Mouse (Mus musculus) mesoderm, embryonic 11.5 days (tissue): Measurements from ENCODE around the gene Megf8.

Experiments
- DNase-seq: peaks from one replicate; pipeline ENCODE4 v3.0.0-alpha.2; 2012; ENCODE audit warnings: low read depth, low spot score

Gene Megf8

DNA sequence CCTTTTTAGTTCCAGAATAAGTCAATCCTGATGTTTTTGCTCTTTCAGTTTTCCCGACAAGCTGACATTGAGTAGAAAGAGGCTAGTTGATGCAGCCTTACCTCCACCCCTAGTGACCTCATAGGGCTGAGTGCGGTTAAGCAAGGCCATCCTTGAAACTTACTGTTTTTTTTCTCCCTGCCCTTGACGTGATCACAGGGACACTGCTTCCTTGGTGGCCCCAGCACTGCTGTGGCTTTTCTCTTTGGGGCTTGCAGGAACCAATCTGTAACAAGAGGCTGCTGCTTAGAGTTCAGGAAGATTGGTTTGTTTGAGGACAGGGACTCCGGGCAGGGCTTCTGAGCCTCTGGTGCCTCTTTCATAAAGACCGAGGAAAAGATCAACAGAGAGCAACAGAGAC, 85.0 kb downstream of the Megf8 start:
- no peak for DNase-seq

DNA sequence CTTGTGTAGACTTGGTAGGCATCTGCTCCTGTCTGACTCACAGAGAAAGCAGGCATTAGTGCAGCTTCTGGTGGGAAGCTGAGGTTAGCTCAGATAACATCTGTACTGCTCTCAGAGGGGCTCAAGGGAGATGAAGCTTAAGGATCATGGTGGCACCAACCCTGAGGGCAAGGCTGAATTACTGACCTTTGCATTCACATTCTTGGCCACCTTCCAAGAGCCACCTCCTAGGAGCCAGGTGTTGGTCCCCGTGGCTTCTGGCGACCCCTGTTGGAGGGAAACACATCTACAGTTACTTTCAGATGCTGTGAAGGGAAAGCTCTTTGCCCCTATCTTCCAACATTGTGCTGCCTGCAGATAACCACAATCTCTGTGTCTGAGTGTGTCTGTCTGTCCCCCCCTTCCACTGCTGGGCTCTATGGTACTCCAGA, 85.7 kb downstream of the Megf8 start:
- DNase-seq = peak; percentile 56

DNA sequence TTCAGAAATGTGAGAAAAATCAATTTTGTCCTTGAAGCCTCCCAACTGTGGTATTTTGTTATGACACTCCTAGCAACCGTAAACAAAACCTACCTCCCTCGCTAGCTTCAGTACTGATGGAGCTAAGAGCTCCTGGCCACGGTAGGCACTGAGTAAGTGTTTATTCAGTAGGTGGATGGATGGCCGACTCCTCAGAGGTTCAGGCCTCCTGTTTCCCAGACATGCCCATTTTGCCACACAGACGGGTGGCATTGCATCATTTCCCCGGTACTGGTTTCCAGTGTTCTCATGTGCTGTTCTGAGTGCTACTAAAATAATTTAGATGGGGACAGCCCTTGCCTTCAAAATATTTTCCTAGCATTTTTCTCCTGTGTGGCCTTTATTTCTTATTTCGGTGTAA, 89.5 kb downstream of the Megf8 start:
- DNase-seq = no peak

DNA sequence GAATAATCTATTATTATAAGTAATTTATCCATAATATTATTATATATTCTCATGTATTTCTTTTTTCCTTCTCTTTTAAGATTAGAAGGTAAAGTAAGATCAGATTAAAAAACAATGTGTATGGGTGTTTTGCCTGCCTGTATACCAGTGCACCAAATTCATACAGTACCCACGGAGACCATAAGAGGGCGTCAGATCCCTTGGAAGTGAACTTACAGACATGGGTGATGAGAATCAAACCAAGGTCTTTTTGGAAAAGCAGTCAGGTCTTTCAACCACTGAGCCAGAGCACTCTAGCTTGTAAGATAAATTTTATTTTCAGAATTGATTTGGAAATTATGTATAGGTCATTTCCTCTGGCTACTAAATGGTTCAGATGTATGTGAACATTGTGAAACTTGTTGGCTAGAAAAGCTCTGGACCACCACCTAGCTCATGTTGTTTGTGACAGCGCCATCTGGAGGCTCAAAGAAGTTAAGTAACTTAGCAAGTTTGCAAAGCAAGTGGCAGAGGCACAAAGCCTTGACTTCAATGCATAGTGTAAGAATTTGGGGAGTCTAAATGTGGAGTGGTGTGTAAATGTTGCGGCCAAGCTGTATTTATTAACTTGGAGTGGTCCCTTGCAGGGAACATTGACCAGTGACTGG, 92.3 kb downstream of the Megf8 start:
- peak; percentile 45 for DNase-seq

DNA sequence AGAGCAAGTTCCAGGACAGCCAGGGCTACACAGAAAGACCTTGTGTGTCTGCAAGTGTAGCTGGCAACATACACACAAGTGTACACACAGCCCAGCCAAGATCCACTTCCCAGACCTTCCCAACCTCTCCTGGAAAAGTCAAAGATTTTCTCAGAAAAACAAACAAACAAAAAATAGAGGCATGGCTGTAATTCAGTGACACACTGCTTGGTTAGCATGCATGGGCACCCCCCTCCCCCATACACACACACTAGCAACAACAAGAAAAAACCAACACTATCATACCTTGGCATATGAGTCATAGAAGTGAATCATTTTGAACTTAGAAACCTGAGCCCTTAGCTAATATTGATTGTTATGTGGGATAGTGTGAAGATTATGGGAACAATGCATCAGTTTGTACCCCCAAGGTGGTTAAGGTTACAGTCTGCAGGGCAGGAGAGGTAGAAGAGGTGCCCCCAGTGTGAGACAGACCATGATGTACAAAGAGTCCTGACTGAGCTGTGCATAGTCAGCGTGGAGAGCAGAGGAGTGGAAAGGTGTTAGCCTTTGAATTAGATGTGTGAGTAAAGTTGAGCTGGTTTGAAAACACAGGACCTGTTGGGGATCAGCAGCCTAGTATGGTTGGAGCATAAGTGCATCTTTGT, 94.1 kb downstream of the Megf8 start:
- no peak for DNase-seq

DNA sequence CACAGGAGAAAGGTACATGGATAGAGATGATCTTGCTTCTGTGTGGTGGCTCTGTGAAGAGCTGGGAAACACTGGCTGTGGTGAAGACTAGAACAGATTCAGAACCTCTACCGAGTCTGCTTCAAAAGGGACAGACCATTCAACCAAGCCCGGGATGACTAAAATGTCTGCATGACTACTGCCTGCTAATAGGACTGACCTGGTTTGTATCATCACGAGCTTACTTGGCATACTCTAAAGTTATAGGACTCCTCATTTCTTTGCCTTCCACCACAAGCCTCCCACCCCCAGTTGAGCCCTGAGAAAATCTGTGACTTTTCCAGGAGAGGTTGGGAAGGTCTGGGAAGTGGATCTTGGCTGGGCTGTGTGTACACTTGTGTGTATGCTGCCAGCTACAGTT, 94.9 kb downstream of the Megf8 start:
- DNase-seq = no peak

DNA sequence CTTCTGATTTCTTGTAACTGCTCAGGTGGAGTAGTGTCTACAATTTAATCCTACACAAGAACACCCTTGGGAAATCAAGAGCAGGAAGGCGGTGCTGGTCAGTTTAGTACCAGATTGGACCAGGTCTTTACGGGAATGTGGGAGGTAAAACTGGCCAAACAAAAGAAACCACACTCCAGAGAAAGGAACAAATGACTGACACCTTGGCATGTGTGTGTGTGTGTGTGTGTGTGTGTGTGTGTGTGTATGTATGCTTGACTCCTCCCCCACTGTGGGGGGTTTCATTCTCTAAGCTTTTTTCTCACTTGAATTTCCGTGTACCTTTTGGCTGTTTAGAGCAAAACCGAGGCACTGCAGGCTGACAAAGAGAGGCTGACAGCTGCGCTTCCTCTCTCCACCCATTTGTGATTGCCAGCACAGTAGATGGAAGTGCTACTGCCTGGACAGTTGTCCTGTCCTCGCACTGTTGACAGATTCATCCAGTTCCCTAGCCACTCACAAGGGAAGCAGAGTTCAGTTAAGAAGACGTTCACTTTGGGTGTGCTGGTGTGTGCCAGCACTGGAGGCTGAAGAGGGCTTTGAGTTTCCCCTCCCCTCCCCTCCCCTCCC, 96.0 kb downstream of the Megf8 start, which contains the start of gene Cxcl17:
TSS of gene Cxcl17 (minus strand) at position 54 of the 609 bp plus-strand sequence.
- DNase-seq = no peak
